Mouse (Mus musculus): ENCODE measurements around the gene Sp9. TPM values are rescaled to one million over a fixed set of nuclear protein-coding genes. Genes with fewer than 3 reads are reported as not detected.
A peak's percentile ranks its signal among the peaks of the same experiment; 100 is the strongest.

The Sp9 gene
- polyA plus RNA-seq, 1 experiment from 2014 or later = not detected

DNA sequence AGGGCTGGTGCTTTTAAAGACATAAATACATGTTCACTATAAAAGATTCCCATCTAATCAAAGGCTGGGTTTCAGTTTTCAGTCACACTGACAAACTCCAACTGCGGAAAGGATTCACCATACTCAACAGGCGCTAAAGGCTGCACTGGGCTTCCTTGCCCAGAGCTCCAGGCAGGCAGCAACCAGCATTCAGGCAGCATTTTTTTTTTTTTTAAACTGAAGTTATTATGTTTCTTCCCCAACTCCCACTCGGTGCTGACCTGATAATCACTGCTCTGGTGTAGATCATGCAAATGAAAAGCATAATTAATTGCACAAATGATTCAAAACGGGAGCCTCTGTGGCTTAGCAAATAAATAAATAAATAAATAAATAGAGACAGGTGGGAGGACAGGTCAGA, 3.9 kb upstream of the Sp9 start:
- DNase-seq (ENCODE audit: low read depth, low spot score) (no peak), ATAC-seq (no peak)
- TF ChIP-seq CTCF (IDR thresholded peaks at IDR 0.05) = no peak
- CTCF ChIA-PET = no interaction called here
- in situ Hi-C loops (cut with MboI; ENCODE audit: low pct_unique_long_range_greater_than_20kb) = no loop called here
- H3K27me3 ChIP-seq = peaks cover 44% of the 10 kb centered on the region
- POLR2A ChIA-PET = no interaction called here

DNA sequence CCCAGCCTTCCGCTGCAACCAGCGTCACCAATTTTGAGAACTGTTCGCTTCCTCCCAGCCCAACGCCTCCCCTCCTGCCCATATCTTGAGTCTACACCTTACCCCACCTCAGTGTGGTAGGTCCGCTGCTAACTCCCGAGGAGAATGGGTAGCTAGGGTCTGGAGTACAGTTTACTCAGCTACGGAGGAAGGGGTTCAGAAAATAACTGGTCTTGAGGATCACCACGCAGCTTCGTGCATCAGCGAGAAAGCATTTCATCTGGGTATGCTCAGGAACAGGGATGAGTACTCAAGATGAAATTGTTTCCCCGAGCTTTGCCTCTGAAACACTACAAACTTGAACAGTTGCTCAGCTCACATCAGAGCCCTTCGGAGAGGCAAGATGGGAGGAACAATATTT, 3.4 kb upstream of the Sp9 start:
- H3K27me3 ChIP-seq = peaks cover 47% of the 10 kb centered on the region
- in situ Hi-C loops (cut with MboI; ENCODE audit: low pct_unique_long_range_greater_than_20kb) = no loop called here
- TF ChIP-seq CTCF (IDR thresholded peaks at IDR 0.05) = no peak
- POLR2A ChIA-PET = no interaction called here
- CTCF ChIA-PET = no interaction called here
- ATAC-seq = no peak
- DNase-seq (ENCODE audit: low read depth, low spot score) = no peak

DNA sequence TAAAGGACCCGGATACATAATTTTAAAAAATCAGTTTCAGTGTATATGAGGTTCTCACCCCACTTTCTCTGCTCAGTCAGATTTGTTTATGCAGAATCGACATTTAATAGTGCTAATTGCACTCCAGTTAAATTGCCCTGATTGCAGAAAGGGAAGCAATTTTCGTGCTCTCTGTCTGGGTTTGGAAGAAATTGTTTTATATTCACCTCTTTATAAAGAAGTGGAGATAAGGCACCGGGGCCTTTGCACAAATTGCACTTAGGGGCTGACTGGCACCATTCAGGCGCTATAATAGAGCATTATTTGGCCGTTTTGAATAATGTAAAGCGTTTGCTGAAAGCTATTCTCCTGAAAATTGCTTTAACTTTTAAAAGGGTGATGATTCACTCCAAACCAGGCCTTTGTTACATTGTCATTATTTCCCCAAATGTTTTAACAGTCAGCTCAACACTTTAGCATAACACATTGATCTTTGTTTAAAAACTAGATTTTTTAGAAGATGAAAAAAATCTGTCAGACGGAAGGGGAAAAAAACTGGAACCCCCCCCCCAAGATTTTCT, 2.8 kb upstream of the Sp9 start:
- H3K27me3 ChIP-seq = peaks cover 52% of the 10 kb centered on the region
- in situ Hi-C loops (cut with MboI; ENCODE audit: low pct_unique_long_range_greater_than_20kb) = no loop called here
- no peak for TF ChIP-seq CTCF (IDR thresholded peaks at IDR 0.05)
- ATAC-seq = no peak
- no peak for DNase-seq (ENCODE audit: low read depth, low spot score)
- CTCF ChIA-PET = no interaction called here
- POLR2A ChIA-PET = no interaction called here

DNA sequence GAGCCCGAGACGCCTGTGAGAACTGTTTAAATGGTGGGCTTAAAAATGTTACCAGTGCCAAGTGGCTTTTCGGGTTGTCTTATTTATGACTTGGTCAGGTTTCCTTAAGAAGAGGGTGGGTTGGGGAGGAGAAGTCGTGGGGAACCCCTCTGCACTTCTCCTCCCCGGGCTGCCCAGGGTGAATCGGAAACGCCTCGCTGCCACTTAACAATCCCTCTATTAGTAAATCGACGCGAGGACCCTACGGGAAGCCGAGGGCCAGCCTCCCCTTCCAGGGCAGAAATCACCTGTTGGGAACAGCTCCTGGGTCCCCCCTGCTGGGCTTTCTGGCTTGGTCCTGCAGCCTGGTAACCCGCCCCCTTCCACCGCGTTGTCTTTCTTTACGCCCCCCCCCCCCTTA, 2.1 kb upstream of the Sp9 start:
- ATAC-seq (no peak), DNase-seq (ENCODE audit: low read depth, low spot score) (no peak)
- ChIA-PET CTCF (no interaction called here), POLR2A (no interaction called here)
- H3K27me3 ChIP-seq = peaks cover 55% of the 10 kb centered on the region
- TF ChIP-seq CTCF (IDR thresholded peaks at IDR 0.05) = no peak
- in situ Hi-C loops (cut with MboI; ENCODE audit: low pct_unique_long_range_greater_than_20kb) = no loop called here

DNA sequence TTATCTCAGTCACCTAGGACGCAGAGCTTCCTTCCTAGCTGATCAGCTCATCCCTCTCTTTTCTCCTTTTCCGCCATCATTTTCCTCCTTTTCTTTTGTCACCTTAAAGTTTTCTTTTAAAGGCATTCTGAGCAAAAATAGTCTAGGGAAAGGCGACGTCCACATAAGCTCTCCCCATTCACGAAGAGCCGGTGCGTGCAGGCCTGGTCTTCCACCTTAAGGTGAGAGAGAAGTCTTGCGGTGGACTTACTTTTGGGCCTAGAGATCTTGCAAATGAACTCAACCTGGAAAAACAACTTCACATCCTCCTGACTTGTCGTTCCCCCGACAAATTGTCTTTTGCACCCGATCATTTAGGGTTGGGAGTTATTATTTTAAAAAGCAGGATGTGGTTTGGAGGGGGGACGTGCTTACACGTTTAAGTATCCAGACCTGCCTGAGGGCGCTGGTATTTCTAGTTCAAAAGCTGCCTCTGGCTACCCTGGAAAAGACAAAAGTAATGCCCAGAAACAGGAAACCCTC, 1.6 kb upstream of the Sp9 start:
- in situ Hi-C loops (cut with MboI; ENCODE audit: low pct_unique_long_range_greater_than_20kb) = no loop called here
- peaks cover 58% of the 10 kb centered on the region for H3K27me3 ChIP-seq
- POLR2A ChIA-PET = no interaction called here
- TF ChIP-seq CTCF (IDR thresholded peaks at IDR 0.05) = no peak
- no peak for ATAC-seq
- no peak for DNase-seq (ENCODE audit: low read depth, low spot score)
- CTCF ChIA-PET = no interaction called here

DNA sequence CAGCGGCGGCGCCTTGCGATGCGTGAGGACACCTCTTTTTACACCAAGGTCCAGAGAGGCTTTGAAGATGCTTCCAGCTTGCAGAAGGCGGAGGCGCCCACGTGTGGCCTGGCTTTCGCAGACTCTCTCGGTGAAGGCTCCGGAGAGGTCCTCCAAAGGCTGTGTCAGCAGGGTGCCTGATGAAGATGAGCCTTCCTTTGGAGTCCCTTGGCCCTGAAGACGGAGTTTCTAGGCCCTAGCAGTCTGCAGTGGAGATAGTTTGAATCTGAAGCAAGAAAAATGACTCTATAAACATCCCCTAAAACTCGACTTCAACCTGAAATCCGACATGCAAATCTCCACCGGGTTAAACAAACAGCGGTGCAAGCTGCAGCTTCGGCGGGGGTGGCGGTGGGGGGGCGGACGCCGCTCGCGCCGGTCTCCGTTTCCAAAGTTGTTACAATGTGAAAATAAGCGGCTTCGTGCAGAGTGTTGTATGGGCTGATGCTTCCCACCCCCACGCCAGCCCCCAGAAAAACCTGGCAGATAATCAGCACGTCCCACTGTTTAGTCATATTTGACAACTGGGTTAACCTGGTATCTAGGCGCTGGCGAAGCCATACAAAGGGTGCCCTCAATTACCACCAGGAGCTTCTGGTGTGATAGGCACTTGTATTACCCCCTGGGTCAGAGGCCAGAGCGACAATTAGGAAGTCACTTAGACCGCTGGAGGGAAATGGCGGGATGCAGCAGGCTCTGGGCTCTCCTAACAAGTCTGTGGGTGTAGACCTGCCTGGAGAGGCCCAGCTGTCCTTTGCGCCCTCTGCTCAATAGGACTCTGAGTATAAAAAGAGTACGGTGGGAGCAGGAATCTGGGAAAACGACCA, 899 bp upstream of the Sp9 start:
- ATAC-seq (no peak), DNase-seq (ENCODE audit: low read depth, low spot score) (no peak)
- TF ChIP-seq CTCF (IDR thresholded peaks at IDR 0.05) = no peak
- peaks cover 65% of the 10 kb centered on the region for H3K27me3 ChIP-seq
- in situ Hi-C loops (cut with MboI; ENCODE audit: low pct_unique_long_range_greater_than_20kb) = no loop called here
- CTCF ChIA-PET = no interaction called here
- POLR2A ChIA-PET = no interaction called here

DNA sequence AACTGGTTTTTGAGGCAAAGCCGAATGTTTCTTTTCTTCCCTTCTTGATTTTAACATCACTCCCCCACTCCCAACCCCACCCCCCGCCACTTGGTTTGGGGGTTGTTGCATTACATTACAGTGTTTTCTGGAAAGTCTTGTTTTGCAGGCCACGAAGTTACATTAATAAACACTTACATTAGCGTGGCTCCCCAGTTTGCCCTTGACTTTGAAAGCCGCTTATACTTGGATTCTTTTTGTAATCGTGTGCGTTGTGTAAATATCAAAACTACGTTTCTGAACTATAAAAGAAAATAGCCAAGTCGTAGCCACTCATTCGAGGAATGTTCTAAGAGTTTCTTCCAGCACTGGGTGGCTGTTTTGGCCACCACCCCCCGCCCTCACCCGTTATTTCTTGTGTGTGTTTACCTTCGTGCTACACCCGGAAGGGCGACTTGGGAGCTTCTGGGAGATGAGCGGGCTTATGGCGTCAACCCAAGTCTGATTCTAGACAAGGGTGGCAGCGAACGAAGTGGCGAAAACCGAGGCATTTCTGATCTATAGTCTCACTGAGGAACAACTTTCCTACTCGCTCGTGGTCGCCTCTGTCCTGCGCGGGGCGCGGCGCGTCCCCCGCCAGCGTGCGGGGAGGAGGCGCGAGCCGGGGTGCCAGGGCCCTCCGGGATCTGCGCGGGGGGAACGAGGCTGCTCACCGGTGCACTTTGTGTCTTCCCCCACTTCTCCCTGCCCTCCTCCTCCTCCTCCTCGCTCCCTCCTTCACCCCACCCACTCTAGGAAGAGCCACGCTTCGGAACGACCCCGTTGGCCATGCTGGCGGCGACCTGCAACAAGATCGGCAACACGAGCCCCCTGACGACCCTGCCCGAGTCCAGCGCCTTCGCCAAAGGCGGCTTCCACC, 875 bp downstream of the Sp9 start:
- no peak for TF ChIP-seq CTCF (IDR thresholded peaks at IDR 0.05)
- H3K27me3 ChIP-seq = peaks cover 78% of the 10 kb centered on the region
- in situ Hi-C loops (cut with MboI; ENCODE audit: low pct_unique_long_range_greater_than_20kb) = no loop called here
- ChIA-PET POLR2A (no interaction called here), CTCF (no interaction called here)
- no peak for DNase-seq (ENCODE audit: low read depth, low spot score)
- no peak for ATAC-seq

DNA sequence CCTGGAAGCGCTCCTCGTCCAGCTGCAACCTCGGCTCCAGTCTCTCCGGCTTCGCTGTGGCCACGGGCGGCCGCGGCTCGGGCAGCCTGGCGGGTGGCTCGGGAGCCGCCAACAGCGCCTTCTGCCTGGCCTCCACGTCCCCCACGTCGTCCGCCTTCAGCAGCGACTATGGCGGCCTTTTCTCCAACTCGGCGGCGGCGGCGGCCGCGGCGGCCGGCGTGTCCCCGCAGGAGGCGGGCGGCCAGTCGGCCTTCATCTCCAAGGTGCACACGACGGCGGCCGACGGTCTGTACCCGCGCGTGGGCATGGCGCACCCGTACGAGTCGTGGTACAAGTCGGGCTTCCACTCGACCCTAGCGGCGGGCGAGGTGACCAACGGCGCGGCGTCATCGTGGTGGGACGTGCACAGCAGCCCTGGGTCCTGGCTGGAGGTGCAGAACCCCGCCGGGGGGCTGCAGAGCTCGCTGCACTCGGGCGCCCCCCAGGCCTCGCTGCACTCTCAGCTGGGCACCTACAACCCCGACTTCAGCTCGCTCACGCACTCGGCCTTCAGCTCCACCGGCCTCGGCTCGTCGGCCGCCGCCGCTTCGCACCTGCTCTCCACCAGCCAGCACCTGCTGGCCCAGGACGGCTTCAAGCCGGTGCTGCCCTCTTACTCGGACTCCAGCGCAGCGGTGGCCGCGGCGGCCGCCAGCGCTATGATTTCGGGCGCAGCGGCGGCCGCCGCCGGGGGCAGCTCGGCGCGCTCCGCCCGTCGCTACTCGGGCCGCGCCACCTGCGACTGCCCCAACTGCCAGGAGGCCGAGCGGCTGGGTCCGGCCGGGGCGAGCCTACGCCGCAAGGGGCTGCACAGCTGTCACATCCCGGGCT, 1.8 kb downstream of the Sp9 start:
- in situ Hi-C loops (cut with MboI; ENCODE audit: low pct_unique_long_range_greater_than_20kb) = no loop called here
- POLR2A ChIA-PET = interaction anchor here (0.7 kb wide), 1 partner anchor 10 kb away, joined by 3 read pairs; no protein-coding TSS in a partner anchor

DNA sequence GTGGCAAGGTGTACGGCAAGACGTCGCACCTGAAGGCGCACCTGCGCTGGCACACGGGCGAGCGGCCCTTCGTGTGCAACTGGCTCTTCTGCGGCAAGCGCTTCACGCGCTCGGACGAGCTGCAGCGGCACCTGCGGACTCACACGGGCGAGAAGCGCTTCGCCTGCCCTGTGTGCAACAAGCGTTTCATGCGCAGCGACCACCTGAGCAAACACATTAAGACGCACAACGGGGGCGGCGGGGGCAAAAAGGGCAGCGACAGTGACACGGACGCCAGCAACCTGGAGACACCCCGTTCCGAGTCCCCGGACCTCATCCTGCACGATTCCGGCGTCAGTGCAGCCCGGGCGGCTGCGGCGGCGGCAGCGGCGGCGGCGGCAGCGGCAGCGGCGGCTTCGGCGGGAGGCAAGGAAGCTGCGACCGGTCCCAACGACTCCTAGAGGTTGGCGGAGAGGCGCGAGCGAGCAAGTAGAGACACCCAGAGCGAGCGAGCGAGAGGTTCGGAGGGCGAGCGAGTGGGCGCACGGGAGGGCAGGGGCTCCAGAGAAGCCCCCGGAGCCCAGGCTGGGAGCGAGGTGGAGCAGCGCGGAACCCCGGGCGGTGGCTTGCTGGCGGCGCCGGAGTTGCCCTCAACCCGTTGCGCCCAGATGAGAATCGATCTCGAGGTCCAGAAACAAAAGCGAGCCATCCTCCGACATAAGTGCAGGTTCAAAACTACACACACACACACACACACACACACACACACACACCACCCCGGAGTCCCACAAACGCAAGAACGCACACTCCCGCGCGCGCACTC, 2.6 kb downstream of the Sp9 start:
- POLR2A ChIA-PET = interaction anchor here (0.7 kb wide), 1 partner anchor 11 kb away, joined by 3 read pairs; no protein-coding TSS in a partner anchor

More for the DNA sequence above, 1.8 kb downstream of the Sp9 start:
- DNase-seq (ENCODE audit: low read depth, low spot score) (no peak), ATAC-seq (peak; percentile 38)
- CTCF ChIA-PET = interaction anchor here (0.7 kb wide), 1 partner anchor 22 kb away, joined by 3 read pairs; no protein-coding TSS in a partner anchor
- TF ChIP-seq CTCF (IDR thresholded peaks at IDR 0.05) = no peak
- peaks cover 79% of the 10 kb centered on the region for H3K27me3 ChIP-seq

More for the DNA sequence above, 2.6 kb downstream of the Sp9 start:
- CTCF ChIA-PET = interaction anchor here (0.7 kb wide), 1 partner anchor 23 kb away, joined by 3 read pairs; no protein-coding TSS in a partner anchor
- DNase-seq (ENCODE audit: low read depth, low spot score) = no peak
- peaks cover 80% of the 10 kb centered on the region for H3K27me3 ChIP-seq
- in situ Hi-C loops (cut with MboI; ENCODE audit: low pct_unique_long_range_greater_than_20kb) = no loop called here
- TF ChIP-seq CTCF (IDR thresholded peaks at IDR 0.05) = no peak
- no peak for ATAC-seq

Data from Patski (cell line).